Mouse (Mus musculus): ENCODE measurements around the gene Mark4.

Gene Mark4

GRCm38 (mm10) chr7:19470308-19470707, 11.7 kb upstream of the Mark4 start:
- no peak for DNase-seq (ENCODE audit: low read depth, low spot score)

GRCm38 (mm10) chr7:19469404-19469803, 10.8 kb upstream of the Mark4 start:
- no peak for DNase-seq (ENCODE audit: low read depth, low spot score)

GRCm38 (mm10) chr7:19468279-19468678, 9.7 kb upstream of the Mark4 start:
- DNase-seq (ENCODE audit: low read depth, low spot score): no peak

- DNase-seq (ENCODE audit: low read depth, low spot score): no peak
These were observed 9.0 kb upstream of the Mark4 start for GRCm38 (mm10) chr7:19467638-19468037.

GRCm38 (mm10) chr7:19466602-19467145, 8.1 kb upstream of the Mark4 start:
- no peak for DNase-seq (ENCODE audit: low read depth, low spot score)

- no peak for DNase-seq (ENCODE audit: low read depth, low spot score)
These were observed 6.0 kb upstream of the Mark4 start for GRCm38 (mm10) chr7:19464367-19465307.

GRCm38 (mm10) chr7:19462884-19463381, 4.3 kb upstream of the Mark4 start, which contains the start of gene Exoc3l2:
TSS of gene Exoc3l2 (plus strand) at chr7:19463331.
- no peak for DNase-seq (ENCODE audit: low read depth, low spot score)

- DNase-seq (ENCODE audit: low read depth, low spot score): no peak
These were observed 3.8 kb upstream of the Mark4 start for GRCm38 (mm10) chr7:19462443-19462842.

GRCm38 (mm10) chr7:19461488-19461887, 2.9 kb upstream of the Mark4 start:
- DNase-seq (ENCODE audit: low read depth, low spot score): no peak

- no peak for DNase-seq (ENCODE audit: low read depth, low spot score)
These were observed 1.9 kb upstream of the Mark4 start for GRCm38 (mm10) chr7:19460500-19460899.

GRCm38 (mm10) chr7:19459144-19459870, 686 bp upstream of the Mark4 start:
- no peak for DNase-seq (ENCODE audit: low read depth, low spot score)

- no peak for DNase-seq (ENCODE audit: low read depth, low spot score)
These were observed 542 bp downstream of the Mark4 start for GRCm38 (mm10) chr7:19458072-19458486.

GRCm38 (mm10) chr7:19457414-19458071, 1.1 kb downstream of the Mark4 start:
- DNase-seq (ENCODE audit: low read depth, low spot score): no peak

GRCm38 (mm10) chr7:19456628-19457027, 2.0 kb downstream of the Mark4 start:
- DNase-seq (ENCODE audit: low read depth, low spot score): no peak

- DNase-seq (ENCODE audit: low read depth, low spot score): no peak
These were observed 2.7 kb downstream of the Mark4 start for GRCm38 (mm10) chr7:19455819-19456495.

GRCm38 (mm10) chr7:19455186-19455585, 3.4 kb downstream of the Mark4 start:
- no peak for DNase-seq (ENCODE audit: low read depth, low spot score)

GRCm38 (mm10) chr7:19449165-19449564, 9.5 kb downstream of the Mark4 start:
- no peak for DNase-seq (ENCODE audit: low read depth, low spot score)

- DNase-seq (ENCODE audit: low read depth, low spot score): no peak
These were observed 10.9 kb downstream of the Mark4 start for GRCm38 (mm10) chr7:19447689-19448088.

- DNase-seq (ENCODE audit: low read depth, low spot score): no peak
These were observed 13.8 kb downstream of the Mark4 start for GRCm38 (mm10) chr7:19444801-19445200.

- no peak for DNase-seq (ENCODE audit: low read depth, low spot score)
These were observed 15.3 kb downstream of the Mark4 start for GRCm38 (mm10) chr7:19443344-19443743.

Data from WW6 (cell line).